8 mouse cellular contexts compared by ENCODE assay signal in the genomic region with DNA sequence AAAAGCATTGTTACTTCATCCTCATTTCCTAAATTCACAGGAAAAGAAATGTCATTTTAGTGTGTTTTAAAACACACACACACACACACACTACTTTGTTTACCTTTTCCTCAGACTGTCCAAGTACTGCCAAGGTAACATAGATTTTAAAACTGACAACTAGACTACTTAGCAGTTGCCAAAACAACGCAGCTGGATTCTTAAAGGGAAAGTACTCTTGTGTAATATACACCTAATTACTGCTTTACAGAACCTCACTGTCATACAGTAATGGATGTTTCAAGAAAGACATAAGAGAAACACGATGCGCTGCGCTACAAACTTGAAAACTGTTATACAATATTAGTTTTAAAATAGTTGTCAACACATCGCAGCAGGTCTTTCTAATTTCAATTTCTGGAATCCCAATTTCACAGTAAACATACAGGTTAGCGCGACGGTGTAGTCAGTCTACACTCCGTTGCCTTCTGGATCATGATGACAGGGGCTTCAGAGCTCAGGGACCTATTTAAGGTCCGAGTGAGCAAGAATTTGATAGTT. TPM values are rescaled to one million over a fixed set of nuclear protein-coding genes. Genes with fewer than 3 reads are reported as not detected.
DNase-seq lines count a peak whose midpoint lies in the region; ATAC-seq and TF ChIP-seq lines count a peak whose summit lies in the region.

No protein-coding gene starts in this region.

- WGBS in limb, embryonic 10.5 days: 17% methylated on average over 10 of the region's 10 CpGs

- H3K4me3 ChIP-seq in testis, adult 2 months (ENCODE audit: control insufficient read depth, low read depth, low read length): peak overlapping the region; percentile 98
- H3K4me3 ChIP-seq in limb, embryonic 10.5 days: peak overlapping the region; percentile 97

- H3K9me3 ChIP-seq in limb, embryonic 10.5 days (replicated peaks): no peaks in the 10 kb centered on the region

- ATAC-seq in CD4-positive, CD25-positive, alpha-beta regulatory T cell, adult 4 months: no peak

- no peak for TF ChIP-seq POLR2A in testis, adult 2 months (IDR thresholded peaks at IDR 0.05; ENCODE audit: control insufficient read depth, low read depth, low read length)

- peaks cover 4% of the 10 kb centered on the region for H3K4me1 ChIP-seq in testis, adult 2 months (ENCODE audit: control insufficient read depth, insufficient read depth, low read length)
- H3K4me1 ChIP-seq in limb, embryonic 10.5 days: peaks cover 21% of the 10 kb centered on the region

- H3K36me3 ChIP-seq in testis, adult 2 months (ENCODE audit: control insufficient read depth, insufficient read depth, low read length): no peaks in the 10 kb centered on the region
- no peaks in the 10 kb centered on the region for H3K36me3 ChIP-seq in limb, embryonic 10.5 days

- TF ChIP-seq CTCF in testis, adult 2 months (IDR thresholded peaks at IDR 0.05; ENCODE audit: control insufficient read depth, insufficient read depth, insufficient replicate concordance, low read depth, low read length): no peak

- H3K27ac ChIP-seq in testis, adult 2 months (ENCODE audit: control insufficient read depth, insufficient read depth, low read depth, low read length): peak overlapping the region; percentile 83
- peak overlapping the region; percentile 99; the same call in 1 of the 2 replicates for H3K27ac ChIP-seq in limb, embryonic 10.5 days

- peak; percentile 17 for DNase-seq in CD4-positive, CD25-positive, alpha-beta regulatory T cell, adult 2 months (ENCODE audit: low read depth, low spot score)
- no peak for DNase-seq in testis, postnatal 14 days (ENCODE audit: low spot score)
- DNase-seq in limb, embryonic 10.5 days (ENCODE audit: low spot score): no peak
- peak; percentile 35 for DNase-seq in retina, postnatal 1 day
- DNase-seq in right cerebral cortex, postnatal 10 days (ENCODE audit: low spot score in 2 of 2): no peak
- no peak for DNase-seq in layer of hippocampus, adult 8-10 months (ENCODE audit: low spot score in 2 of 2)

- H3K27me3 ChIP-seq in testis, adult 2 months (ENCODE audit: control insufficient read depth, insufficient read depth, low read length): no peaks in the 10 kb centered on the region
- H3K27me3 ChIP-seq in limb, embryonic 10.5 days (ENCODE audit: low read depth, poor library complexity, severe bottlenecking): no peaks in the 10 kb centered on the region

RNA-seq across cellular contexts. Expression of a gene that starts 1.2 kb away (rescaled TPM):
- polyA plus RNA-seq in CD4-positive, CD25-positive, alpha-beta regulatory T cell, adult 4 months (2017; shearing (Covaris generic)): 10 to 100 TPM in 1 of 2 experiments, 1 to 10 TPM in 1; 9.9 to 11.3 TPM
- polyA plus RNA-seq in testis, adult 2 months (2012; rRNA removed): 19.8 and 21.3 TPM in 2 replicates
- polyA plus RNA-seq in limb, embryonic 10.5 days (2016; fragmentation: Nextera tagmentation; extraction: Ambion mirVana): 16.7 and 22.4 TPM in 2 replicates
- total RNA-seq in layer of hippocampus, adult 8-10 months (2022): 100 to 1,000 TPM; 139 to 155 (median 150) TPM

Comparison
In these comparisons a context has a peak if more than half of its experiments do, and no peak if none do; other contexts are left out.
1. DNase-seq: peak in CD4-positive, CD25-positive, alpha-beta regulatory T cell, adult 2 months (single experiment) and retina, postnatal 1 day (single experiment); none in testis, postnatal 14 days (single experiment), limb, embryonic 10.5 days (single experiment), right cerebral cortex, postnatal 10 days (0 of 2) and layer of hippocampus, adult 8-10 months (0 of 2).